Mouse (Mus musculus) layer of hippocampus, adult 9-10 months (tissue): ENCODE data around the gene 1700016H13Rik.

Source experiments
- DNase-seq: peaks from one replicate; pipeline ENCODE4 v3.0.0; 2022; ENCODE audit warnings: low spot score

Gene 1700016H13Rik

GRCm38 (mm10) chr5:103671858-103672257 is 16.0 kb upstream of the 1700016H13Rik start:
- no peak for DNase-seq

GRCm38 (mm10) chr5:103665876-103666275 is 10.1 kb upstream of the 1700016H13Rik start:
- no peak for DNase-seq

- no peak for DNase-seq
These were observed 9.1 kb upstream of the 1700016H13Rik start for GRCm38 (mm10) chr5:103664932-103665331.

GRCm38 (mm10) chr5:103659571-103659970 is 3.8 kb upstream of the 1700016H13Rik start:
- peak; percentile 46 for DNase-seq

GRCm38 (mm10) chr5:103658921-103659320 is 3.1 kb upstream of the 1700016H13Rik start:
- DNase-seq, result no peak

GRCm38 (mm10) chr5:103654780-103655179 is 1.0 kb downstream of the 1700016H13Rik start:
- no peak for DNase-seq

- DNase-seq, result no peak
These were observed 1.6 kb downstream of the 1700016H13Rik start for GRCm38 (mm10) chr5:103654225-103654624.

- DNase-seq, result no peak
These were observed 8.5 kb downstream of the 1700016H13Rik start for GRCm38 (mm10) chr5:103647320-103647719.

GRCm38 (mm10) chr5:103644167-103644566 is 11.6 kb downstream of the 1700016H13Rik start:
- no peak for DNase-seq

- no peak for DNase-seq
These were observed 18.6 kb downstream of the 1700016H13Rik start for GRCm38 (mm10) chr5:103637162-103637561.

GRCm38 (mm10) chr5:103629854-103630580 is 25.8 kb downstream of the 1700016H13Rik start:
- DNase-seq, result no peak

GRCm38 (mm10) chr5:103629111-103629764 is 26.6 kb downstream of the 1700016H13Rik start, which contains the start of gene Slc10a6:
TSS of gene Slc10a6 (minus strand) at chr5:103629403.
- DNase-seq, result peak; percentile 65

- DNase-seq, result no peak
These were observed 27.3 kb downstream of the 1700016H13Rik start for GRCm38 (mm10) chr5:103628499-103628898.

- no peak for DNase-seq
These were observed 31.0 kb downstream of the 1700016H13Rik start for GRCm38 (mm10) chr5:103624831-103625230.

- DNase-seq, result no peak
These were observed 33.5 kb downstream of the 1700016H13Rik start for GRCm38 (mm10) chr5:103622321-103622720.

- no peak for DNase-seq
These were observed 35.4 kb downstream of the 1700016H13Rik start for GRCm38 (mm10) chr5:103620301-103620973.

GRCm38 (mm10) chr5:103617191-103617590 is 38.6 kb downstream of the 1700016H13Rik start:
- DNase-seq, result no peak

- DNase-seq, result no peak
These were observed 41.5 kb downstream of the 1700016H13Rik start for GRCm38 (mm10) chr5:103614356-103614755.

- DNase-seq, result no peak
These were observed 43.5 kb downstream of the 1700016H13Rik start for GRCm38 (mm10) chr5:103612316-103612715.

- DNase-seq, result no peak
These were observed 44.8 kb downstream of the 1700016H13Rik start for GRCm38 (mm10) chr5:103610856-103611472.

- DNase-seq, result no peak
These were observed 45.7 kb downstream of the 1700016H13Rik start for GRCm38 (mm10) chr5:103610148-103610547.

GRCm38 (mm10) chr5:103605707-103606106 is 50.1 kb downstream of the 1700016H13Rik start:
- DNase-seq, result no peak
